Mouse (Mus musculus): ENCODE measurements around the gene Col13a1. TPM values are rescaled to one million over a fixed set of nuclear protein-coding genes. Genes with fewer than 3 reads are reported as not detected.

Gene Col13a1
- polyA plus RNA-seq, 1 experiment from 2014 or later: 5.7 TPM

DNA sequence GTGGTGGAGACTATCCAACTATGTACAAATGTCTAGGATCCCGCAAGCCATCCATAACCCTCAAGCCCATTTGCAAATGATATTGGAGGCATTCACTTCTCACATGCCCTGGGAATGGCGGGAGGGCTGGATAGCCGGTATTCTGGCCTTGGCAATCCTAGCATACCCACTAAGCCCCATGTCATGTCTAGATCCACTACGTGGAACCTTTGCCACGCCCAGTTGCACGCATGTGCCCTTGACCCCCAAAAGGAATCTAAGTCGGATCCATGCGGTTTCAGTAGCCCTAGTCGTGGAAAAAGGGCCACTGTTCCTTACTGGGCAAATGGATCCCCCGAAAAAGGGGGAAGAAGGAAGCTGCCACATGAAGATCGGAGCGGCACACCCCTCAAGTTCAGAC lies 147.7 kb downstream of the Col13a1 start:
- TF ChIP-seq CTCF (IDR thresholded peaks at IDR 0.05; ENCODE audit: low read depth): no peak
- Histone ChIP-seq H3K36me3 (ENCODE audit: control insufficient read depth, insufficient read depth) (no peaks in the 10 kb centered on the region), H3K27me3 (replicated peaks; ENCODE audit: control insufficient read depth, insufficient read depth, low read length) (no peaks in the 10 kb centered on the region)

DNA sequence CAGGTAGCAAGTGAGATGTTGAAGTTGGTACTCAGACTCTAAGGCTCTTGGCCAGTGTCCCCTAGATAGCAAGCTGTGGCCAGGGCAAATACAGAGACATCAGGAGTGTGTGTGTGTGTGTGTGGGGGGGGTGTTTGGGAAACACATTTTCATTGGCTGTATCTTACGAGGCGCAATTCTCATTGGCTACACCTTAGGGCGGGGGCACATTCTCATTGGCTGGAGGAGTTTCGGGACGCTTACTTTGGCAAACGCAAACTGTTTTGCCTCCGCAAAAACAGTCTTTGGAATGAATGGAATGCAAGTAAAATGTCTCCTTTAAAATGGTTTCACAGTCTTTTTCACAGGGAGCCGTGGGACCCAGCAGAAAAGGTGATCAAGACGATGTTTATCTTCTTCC lies 148.1 kb downstream of the Col13a1 start:
- H3K4me2 ChIP-seq (replicated peaks; ENCODE audit: low read depth): no peak overlapping the region
- no peaks in the 10 kb centered on the region for H3K9me3 ChIP-seq (ENCODE audit: control insufficient read depth)
- no peaks in the 10 kb centered on the region for H3K27me3 ChIP-seq (replicated peaks; ENCODE audit: control insufficient read depth, insufficient read depth, low read length)
- H3K36me3 ChIP-seq (ENCODE audit: control insufficient read depth, insufficient read depth): no peaks in the 10 kb centered on the region
- H3K9ac ChIP-seq (ENCODE audit: low read depth, low read length): no peak overlapping the region
- H3K4me3 ChIP-seq (ENCODE audit: low read depth, low read length): no peak overlapping the region
- no peaks in the 10 kb centered on the region for H3K4me1 ChIP-seq (replicated peaks; ENCODE audit: control insufficient read depth, insufficient read depth, low read length)
- no peak overlapping the region for H3K27ac ChIP-seq (ENCODE audit: low read depth, low read length)
- 43% methylated on average over 9 of the region's 9 CpGs for WGBS
- ATAC-seq: no peak
- TF ChIP-seq CTCF (IDR thresholded peaks at IDR 0.05; ENCODE audit: low read depth): no peak

More for the DNA sequence above, 147.7 kb downstream of the Col13a1 start:
- H3K4me2 ChIP-seq (replicated peaks; ENCODE audit: low read depth): no peak overlapping the region
- no peak overlapping the region for H3K27ac ChIP-seq (ENCODE audit: low read depth, low read length)
- 76% methylated on average over 12 of the region's 12 CpGs for WGBS
- no peaks in the 10 kb centered on the region for H3K9me3 ChIP-seq (ENCODE audit: control insufficient read depth)
- no peak overlapping the region for H3K9ac ChIP-seq (ENCODE audit: low read depth, low read length)
- no peak overlapping the region for H3K4me3 ChIP-seq (ENCODE audit: low read depth, low read length)
- H3K4me1 ChIP-seq (replicated peaks; ENCODE audit: control insufficient read depth, insufficient read depth, low read length): no peaks in the 10 kb centered on the region
- no peak for ATAC-seq

DNA sequence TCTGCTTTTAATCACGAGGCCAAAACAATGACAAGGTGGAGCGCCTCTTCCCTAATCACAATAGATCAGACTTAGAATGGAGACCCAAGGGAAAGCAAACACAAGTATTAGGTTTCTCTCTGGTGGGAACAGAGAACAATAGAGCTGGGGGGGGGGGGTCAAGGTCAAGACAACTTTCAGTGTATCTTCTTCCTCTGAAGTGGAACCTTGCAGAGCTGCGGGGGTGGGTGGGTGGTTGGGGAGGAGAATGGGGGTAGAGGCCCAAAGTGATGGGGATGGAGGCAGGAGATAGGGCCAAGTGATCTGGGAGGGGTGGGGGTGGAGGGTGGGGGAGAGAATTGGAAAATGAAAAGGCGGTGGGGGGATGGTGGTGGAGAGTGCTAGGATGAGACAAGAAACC lies 149.9 kb downstream of the Col13a1 start:
- no peak for TF ChIP-seq CTCF (IDR thresholded peaks at IDR 0.05; ENCODE audit: low read depth)
- 46% methylated on average over 4 of the region's 4 CpGs for WGBS
- H3K9ac ChIP-seq (ENCODE audit: low read depth, low read length): no peak overlapping the region

DNA sequence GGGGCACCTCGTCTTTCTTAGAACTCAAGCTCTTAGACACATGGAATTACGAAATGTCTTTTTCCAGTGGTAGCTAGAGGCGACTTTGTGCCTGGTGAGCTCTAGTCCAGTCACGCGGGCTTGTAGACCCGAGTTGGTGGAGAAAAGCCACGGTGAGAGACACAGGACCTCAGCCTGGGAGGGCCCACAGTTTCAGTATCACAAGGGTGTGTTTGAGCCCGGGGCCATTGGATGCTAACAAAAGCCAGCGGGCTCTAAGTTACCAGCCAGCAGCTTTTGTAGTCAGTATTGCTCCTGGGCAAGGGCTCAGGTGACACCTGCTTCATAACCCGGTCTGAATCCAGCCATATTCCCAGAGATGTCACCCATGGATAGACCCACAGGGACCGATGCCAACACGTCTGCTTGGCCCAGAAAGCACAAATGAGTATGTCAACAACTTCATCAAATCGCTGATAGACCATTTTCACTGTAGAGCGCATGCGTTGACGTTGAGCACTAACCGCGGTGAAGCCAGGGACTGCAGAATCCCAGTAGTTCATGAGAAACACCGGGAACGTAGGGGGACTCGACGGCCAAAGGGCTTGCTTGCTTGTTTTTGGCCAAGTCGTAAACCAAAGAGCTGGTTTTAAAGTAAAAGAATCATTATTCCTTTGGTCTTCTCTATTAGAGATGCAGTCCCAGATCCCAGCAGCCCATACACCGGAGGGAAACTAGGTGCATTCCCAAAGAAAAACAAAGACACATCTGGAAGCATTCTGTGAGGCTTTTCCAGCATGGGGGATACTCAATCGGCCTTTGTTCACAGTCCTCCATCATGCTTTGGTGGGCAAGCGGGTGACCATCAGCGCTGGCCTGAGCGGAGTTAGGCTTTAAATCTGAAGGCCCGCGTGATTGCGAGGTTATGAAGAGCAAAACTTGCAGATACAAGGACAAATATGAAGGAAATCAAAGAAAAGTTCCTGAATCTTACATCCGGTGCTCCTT lies 150.7 kb downstream of the Col13a1 start:
- ATAC-seq: no peak
- Histone ChIP-seq H3K4me3 (ENCODE audit: low read depth, low read length) (no peak overlapping the region), H3K27ac (ENCODE audit: low read depth, low read length) (no peak overlapping the region), H3K9me3 (ENCODE audit: control insufficient read depth) (no peaks in the 10 kb centered on the region), H3K4me2 (replicated peaks; ENCODE audit: low read depth) (no peak overlapping the region), H3K36me3 (ENCODE audit: control insufficient read depth, insufficient read depth) (no peaks in the 10 kb centered on the region), H3K9ac (ENCODE audit: low read depth, low read length) (no peak overlapping the region), H3K27me3 (replicated peaks; ENCODE audit: control insufficient read depth, insufficient read depth, low read length) (no peaks in the 10 kb centered on the region), H3K4me1 (replicated peaks; ENCODE audit: control insufficient read depth, insufficient read depth, low read length) (no peaks in the 10 kb centered on the region)
- TF ChIP-seq CTCF (IDR thresholded peaks at IDR 0.05; ENCODE audit: low read depth): no peak
- 88% methylated on average over 32 of the region's 32 CpGs for WGBS

More for the DNA sequence above, 149.9 kb downstream of the Col13a1 start:
- Histone ChIP-seq H3K4me2 (replicated peaks; ENCODE audit: low read depth) (no peak overlapping the region), H3K27me3 (replicated peaks; ENCODE audit: control insufficient read depth, insufficient read depth, low read length) (no peaks in the 10 kb centered on the region), H3K36me3 (ENCODE audit: control insufficient read depth, insufficient read depth) (no peaks in the 10 kb centered on the region), H3K9me3 (ENCODE audit: control insufficient read depth) (no peaks in the 10 kb centered on the region), H3K4me1 (replicated peaks; ENCODE audit: control insufficient read depth, insufficient read depth, low read length) (no peaks in the 10 kb centered on the region), H3K27ac (ENCODE audit: low read depth, low read length) (no peak overlapping the region), H3K4me3 (ENCODE audit: low read depth, low read length) (no peak overlapping the region)
- no peak for ATAC-seq

DNA sequence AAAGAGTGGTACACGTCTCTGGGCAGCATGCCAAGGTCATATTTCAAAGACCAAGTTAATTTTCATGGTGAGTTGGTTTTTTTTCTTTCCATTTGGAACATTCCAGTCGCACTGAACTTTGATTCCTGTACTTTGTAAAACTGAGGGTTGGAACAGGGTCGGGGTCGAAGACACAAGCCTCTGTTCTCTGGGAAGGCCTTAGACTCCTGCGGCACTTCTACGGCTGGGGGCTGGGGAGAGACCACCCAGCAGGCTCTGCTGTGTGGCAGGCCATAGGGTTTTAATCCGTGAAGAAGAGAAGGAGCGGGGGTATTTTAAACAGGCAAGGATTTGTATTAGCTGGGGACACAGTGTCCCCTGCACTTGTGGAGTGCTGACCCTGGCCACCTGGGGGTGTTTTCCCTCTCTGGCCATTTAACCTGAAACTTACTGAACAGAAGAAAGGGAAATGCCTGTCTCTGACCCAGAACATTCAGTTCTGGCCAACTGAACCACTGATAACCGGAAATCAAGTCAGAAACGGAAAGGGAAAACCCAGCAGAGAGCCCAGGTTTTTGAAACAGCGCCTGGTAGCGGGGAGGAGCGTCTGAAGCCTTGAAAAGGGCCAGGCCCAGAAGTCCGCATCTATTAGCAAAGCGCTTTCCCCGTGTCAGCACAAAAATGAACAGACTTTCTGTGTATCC lies 152.0 kb downstream of the Col13a1 start:
- no peaks in the 10 kb centered on the region for H3K27me3 ChIP-seq (replicated peaks; ENCODE audit: control insufficient read depth, insufficient read depth, low read length)

DNA sequence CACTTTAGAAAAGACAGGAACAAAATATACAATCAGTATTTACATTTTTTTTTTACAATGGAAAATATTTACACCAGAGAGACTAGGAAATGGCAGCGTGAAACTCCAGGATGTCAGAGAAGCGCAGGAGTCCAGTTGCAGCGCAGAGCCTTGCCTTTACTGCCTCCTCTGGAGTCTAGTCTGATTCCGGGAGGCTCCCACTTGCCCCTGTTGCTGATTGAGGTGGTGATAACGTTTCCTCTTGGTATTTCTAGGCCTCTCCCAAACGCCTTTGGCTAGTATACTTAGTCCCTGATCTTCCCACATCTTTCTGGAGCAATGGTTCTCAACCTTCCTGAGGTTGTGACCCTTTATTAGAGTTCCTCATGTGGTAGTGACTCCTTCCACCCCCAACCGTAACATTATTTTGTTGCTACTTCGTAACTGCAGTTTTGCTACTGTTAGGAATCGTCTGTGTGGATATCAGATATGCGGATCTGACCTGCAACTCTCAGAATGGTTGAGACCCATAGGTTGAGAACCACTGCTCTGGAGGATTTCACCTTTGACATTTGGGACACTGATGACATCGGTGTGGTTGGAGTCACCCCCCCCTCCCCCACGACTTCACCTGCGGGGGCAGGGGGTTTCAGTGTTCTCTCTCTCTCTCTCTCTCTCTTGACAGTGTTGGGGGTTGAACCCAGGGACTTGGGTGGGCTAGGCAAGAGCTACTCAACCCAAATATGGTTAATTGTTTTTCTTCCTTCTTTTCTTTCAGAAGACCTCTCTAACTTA lies 152.7 kb downstream of the Col13a1 start:
- no peaks in the 10 kb centered on the region for H3K4me1 ChIP-seq (replicated peaks; ENCODE audit: control insufficient read depth, insufficient read depth, low read length)
- no peak overlapping the region for H3K4me3 ChIP-seq (ENCODE audit: low read depth, low read length)
- TF ChIP-seq CTCF (IDR thresholded peaks at IDR 0.05; ENCODE audit: low read depth): no peak
- H3K9me3 ChIP-seq (ENCODE audit: control insufficient read depth): no peaks in the 10 kb centered on the region
- no peak overlapping the region for H3K4me2 ChIP-seq (replicated peaks; ENCODE audit: low read depth)
- H3K9ac ChIP-seq (ENCODE audit: low read depth, low read length): no peak overlapping the region
- H3K27me3 ChIP-seq (replicated peaks; ENCODE audit: control insufficient read depth, insufficient read depth, low read length): no peaks in the 10 kb centered on the region
- no peaks in the 10 kb centered on the region for H3K36me3 ChIP-seq (ENCODE audit: control insufficient read depth, insufficient read depth)
- no peak overlapping the region for H3K27ac ChIP-seq (ENCODE audit: low read depth, low read length)
- 72% methylated on average over 13 of the region's 13 CpGs for WGBS
- no peak for ATAC-seq

More for the DNA sequence above, 152.0 kb downstream of the Col13a1 start:
- no peak overlapping the region for H3K27ac ChIP-seq (ENCODE audit: low read depth, low read length)
- H3K9ac ChIP-seq (ENCODE audit: low read depth, low read length): no peak overlapping the region
- no peaks in the 10 kb centered on the region for H3K9me3 ChIP-seq (ENCODE audit: control insufficient read depth)
- no peak for TF ChIP-seq CTCF (IDR thresholded peaks at IDR 0.05; ENCODE audit: low read depth)
- no peak overlapping the region for H3K4me2 ChIP-seq (replicated peaks; ENCODE audit: low read depth)
- 50% methylated on average over 16 of the region's 16 CpGs for WGBS
- no peaks in the 10 kb centered on the region for H3K36me3 ChIP-seq (ENCODE audit: control insufficient read depth, insufficient read depth)
- ATAC-seq: no peak
- no peak overlapping the region for H3K4me3 ChIP-seq (ENCODE audit: low read depth, low read length)
- no peaks in the 10 kb centered on the region for H3K4me1 ChIP-seq (replicated peaks; ENCODE audit: control insufficient read depth, insufficient read depth, low read length)

Data from intestine, postnatal 0 days (tissue).